Mouse (Mus musculus): Measurements from ENCODE around the gene Vps11. TPM values are rescaled to one million over a fixed set of nuclear protein-coding genes. Genes with fewer than 3 reads are reported as not detected.
"Not testable (repeated sequence)": the region's sequence is repeated elsewhere in the genome, so short reads cannot be mapped to it uniquely, and the experiment has no call there.

Gene Vps11
- polyA plus RNA-seq, 1 experiment from 2014 or later: 47.0 TPM

DNA sequence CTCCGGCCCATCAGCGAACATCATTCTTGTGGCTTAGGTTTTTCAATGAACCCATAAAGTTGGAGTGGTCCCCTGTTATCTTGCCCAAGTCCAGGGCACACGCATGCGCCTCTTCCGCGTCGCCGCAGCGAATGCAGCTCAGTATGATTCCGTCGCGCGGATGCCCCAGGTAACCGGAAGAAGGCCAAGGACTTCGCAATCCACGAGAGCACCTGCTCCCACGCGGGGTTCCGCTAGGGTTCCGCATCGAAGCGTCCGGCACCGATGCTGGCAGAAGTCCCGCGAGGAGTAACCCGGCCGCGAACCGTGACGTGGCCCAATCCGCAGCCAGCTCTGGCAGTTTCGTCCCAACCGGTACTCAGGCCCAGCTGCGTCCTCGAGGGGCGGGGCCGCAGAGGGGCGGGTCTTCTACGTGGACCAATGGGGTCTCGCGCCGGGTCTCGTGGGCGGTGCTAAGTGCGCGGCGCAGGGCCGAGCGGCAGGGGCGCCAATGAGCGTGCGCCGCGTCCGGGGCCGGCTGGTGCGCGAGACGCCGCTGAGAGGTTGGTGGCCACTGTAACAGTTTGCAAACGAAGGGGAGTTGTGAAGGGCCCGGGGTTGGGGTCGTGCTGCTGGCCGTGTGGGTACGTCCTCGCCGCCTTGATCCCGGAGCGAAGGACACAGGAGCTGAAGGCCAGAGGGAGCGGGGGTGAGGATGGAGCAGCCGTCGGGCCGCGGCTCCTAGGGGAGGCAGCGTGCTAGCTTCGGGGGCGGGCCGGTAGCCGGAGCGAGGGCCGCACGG lies 17.8 kb upstream of the Vps11 start, which contains the start of gene Hyou1:
Gene Hyou1, plus strand, starts transcription at position 437 of the 781 bp plus-strand sequence.
- WGBS: under 1% methylated on average over 82 of the region's 83 CpGs
- Histone ChIP-seq H3K9ac (replicated peaks; ENCODE audit: low read depth, low read length) (peak within 1 kb of the TSS; percentile 97), H3K4me2 (ENCODE audit: low read length) (peak within 1 kb of the TSS; percentile 98), H3K4me1 (replicated peaks; ENCODE audit: control insufficient read depth, insufficient read depth, low read length) (peaks cover 13% of the 10 kb centered on the region), H3K4me3 (replicated peaks; ENCODE audit: low read length) (peak within 1 kb of the TSS; percentile 93), H3K27me3 (replicated peaks; ENCODE audit: control insufficient read depth, insufficient read depth, low read length) (no peaks in the 10 kb centered on the region), H3K36me3 (ENCODE audit: control insufficient read depth, insufficient read depth) (peaks cover 13% of the 10 kb centered on the region), H3K27ac (ENCODE audit: low read length) (peak within 1 kb of the TSS; percentile 91), H3K9me3 (ENCODE audit: control insufficient read depth, low read length) (no peaks in the 10 kb centered on the region)
- peak; percentile 99 for ATAC-seq

DNA sequence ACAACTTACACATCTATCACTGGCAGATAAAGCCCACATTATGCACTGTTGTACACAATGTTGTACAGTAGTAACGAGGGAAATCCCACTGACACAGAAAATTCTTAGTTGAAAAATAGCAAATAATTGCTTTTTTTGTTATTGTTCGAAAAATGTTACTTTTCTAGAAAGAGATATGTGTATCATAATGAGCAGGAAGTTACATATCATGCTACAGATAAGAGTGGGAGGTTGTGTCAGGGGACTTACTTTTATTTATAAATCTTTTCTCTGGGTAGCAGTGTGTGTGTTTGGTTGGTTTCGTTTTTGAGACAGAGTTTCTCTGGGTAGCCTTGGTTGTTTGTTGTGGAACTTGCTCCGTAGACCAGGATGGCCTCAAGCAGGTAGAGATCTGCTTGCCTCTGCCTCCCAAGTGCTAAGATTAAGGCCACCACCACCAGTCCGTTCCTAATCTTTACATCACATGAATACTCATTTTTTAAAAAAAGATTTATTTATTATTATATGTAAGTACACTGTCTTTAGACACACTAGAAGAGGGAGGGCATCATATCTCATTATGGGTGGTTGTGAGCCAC lies 16.8 kb upstream of the Vps11 start:
- no peak for ATAC-seq
- no peak overlapping the region for H3K9ac ChIP-seq (replicated peaks; ENCODE audit: low read depth, low read length)
- no peak overlapping the region for H3K27ac ChIP-seq (ENCODE audit: low read length)
- peaks cover 13% of the 10 kb centered on the region for H3K36me3 ChIP-seq (ENCODE audit: control insufficient read depth, insufficient read depth)
- H3K9me3 ChIP-seq (ENCODE audit: control insufficient read depth, low read length): no peaks in the 10 kb centered on the region
- H3K4me1 ChIP-seq (replicated peaks; ENCODE audit: control insufficient read depth, insufficient read depth, low read length): peaks cover 13% of the 10 kb centered on the region
- peak overlapping the region; percentile 73 for H3K4me2 ChIP-seq (ENCODE audit: low read length)
- 92% methylated on average over 5 of the region's 5 CpGs for WGBS
- H3K27me3 ChIP-seq (replicated peaks; ENCODE audit: control insufficient read depth, insufficient read depth, low read length): no peaks in the 10 kb centered on the region
- H3K4me3 ChIP-seq (replicated peaks; ENCODE audit: low read length): peak overlapping the region; percentile 93

DNA sequence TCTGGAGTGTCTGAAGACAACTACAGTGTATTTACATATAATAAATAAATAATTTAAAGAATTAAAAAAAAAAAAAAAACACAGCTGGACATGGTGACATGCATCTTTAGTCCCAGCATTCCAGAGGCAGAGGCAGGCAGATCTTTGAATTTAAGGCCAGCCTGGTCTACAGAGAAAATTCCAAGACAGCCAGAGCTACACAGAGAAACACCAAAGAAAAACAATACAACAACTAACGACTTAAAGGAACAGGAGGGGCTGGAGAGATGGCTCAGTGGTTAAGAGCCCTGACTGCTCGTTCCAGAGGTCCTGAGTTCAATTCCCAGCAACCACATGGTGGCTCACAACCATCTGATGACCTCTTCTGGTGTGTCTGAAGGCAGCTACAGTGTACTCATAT lies 15.9 kb upstream of the Vps11 start:
- not testable (repeated sequence) for H3K9me3 ChIP-seq (ENCODE audit: control insufficient read depth, low read length); H3K27ac ChIP-seq (ENCODE audit: low read length); H3K4me3 ChIP-seq (replicated peaks; ENCODE audit: low read length); ATAC-seq; H3K4me2 ChIP-seq (ENCODE audit: low read length); H3K27me3 ChIP-seq (replicated peaks; ENCODE audit: control insufficient read depth, insufficient read depth, low read length); H3K36me3 ChIP-seq (ENCODE audit: control insufficient read depth, insufficient read depth); H3K9ac ChIP-seq (replicated peaks; ENCODE audit: low read depth, low read length)
- H3K4me1 ChIP-seq (replicated peaks; ENCODE audit: control insufficient read depth, insufficient read depth, low read length): peaks cover 13% of the 10 kb centered on the region
- WGBS: 79% methylated on average over 2 of the region's 2 CpGs

DNA sequence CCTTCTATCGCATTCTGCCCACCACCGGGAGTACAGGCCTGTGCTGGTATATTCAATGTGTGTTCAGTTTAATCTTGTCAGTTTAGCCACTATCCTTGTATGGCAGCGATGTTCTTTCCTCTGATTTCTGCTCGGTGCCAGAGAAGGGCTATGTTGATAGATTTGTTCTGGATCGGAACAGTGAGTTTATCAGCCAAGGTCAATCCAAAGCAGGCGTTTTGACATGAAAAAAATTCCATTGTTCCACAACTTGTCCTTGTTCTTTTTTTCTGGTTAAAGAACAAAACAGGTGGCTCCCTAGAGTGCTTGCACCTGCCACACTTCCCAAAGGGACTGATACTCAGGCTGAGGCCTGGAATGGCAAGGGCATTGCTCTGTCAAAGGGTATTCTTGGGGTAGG lies 14.7 kb upstream of the Vps11 start:
- Histone ChIP-seq H3K4me3 (replicated peaks; ENCODE audit: low read length) (no peak overlapping the region), H3K9ac (replicated peaks; ENCODE audit: low read depth, low read length) (no peak overlapping the region), H3K4me2 (ENCODE audit: low read length) (no peak overlapping the region), H3K27ac (ENCODE audit: low read length) (no peak overlapping the region), H3K4me1 (replicated peaks; ENCODE audit: control insufficient read depth, insufficient read depth, low read length) (peaks cover 13% of the 10 kb centered on the region), H3K27me3 (replicated peaks; ENCODE audit: control insufficient read depth, insufficient read depth, low read length) (no peaks in the 10 kb centered on the region), H3K9me3 (ENCODE audit: control insufficient read depth, low read length) (no peaks in the 10 kb centered on the region), H3K36me3 (ENCODE audit: control insufficient read depth, insufficient read depth) (no peaks in the 10 kb centered on the region)
- ATAC-seq: no peak
- 91% methylated on average over 6 of the region's 6 CpGs for WGBS

DNA sequence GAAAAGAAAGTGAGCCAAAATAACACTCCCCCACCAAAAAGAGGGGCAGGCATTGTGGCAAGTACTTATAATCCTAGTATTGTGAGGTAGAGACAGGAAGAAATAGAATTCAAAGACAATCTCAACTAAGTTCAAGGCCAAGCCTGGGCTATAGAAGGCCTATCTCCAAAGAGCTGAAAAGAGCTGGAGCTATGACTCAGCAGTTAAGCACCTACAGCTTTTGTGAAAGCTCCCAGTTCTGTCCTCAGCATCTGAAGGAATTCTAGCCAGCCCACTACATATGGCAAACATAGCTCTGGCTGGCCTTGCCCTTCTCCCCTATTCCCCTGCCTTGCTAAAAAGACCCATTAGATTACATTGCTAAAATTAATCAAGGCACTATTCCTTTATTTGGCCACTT lies 11.9 kb upstream of the Vps11 start:
- no peaks in the 10 kb centered on the region for H3K27me3 ChIP-seq (replicated peaks; ENCODE audit: control insufficient read depth, insufficient read depth, low read length)
- H3K9me3 ChIP-seq (ENCODE audit: control insufficient read depth, low read length): no peaks in the 10 kb centered on the region
- H3K36me3 ChIP-seq (ENCODE audit: control insufficient read depth, insufficient read depth): no peaks in the 10 kb centered on the region
- peaks cover 2% of the 10 kb centered on the region; the same call in 1 of the 2 replicates for H3K4me1 ChIP-seq (replicated peaks; ENCODE audit: control insufficient read depth, insufficient read depth, low read length)
- no peak for ATAC-seq
- no peak overlapping the region for H3K4me3 ChIP-seq (replicated peaks; ENCODE audit: low read length)
- no peak overlapping the region for H3K4me2 ChIP-seq (ENCODE audit: low read length)
- H3K27ac ChIP-seq (ENCODE audit: low read length): no peak overlapping the region
- no peak overlapping the region for H3K9ac ChIP-seq (replicated peaks; ENCODE audit: low read depth, low read length)

DNA sequence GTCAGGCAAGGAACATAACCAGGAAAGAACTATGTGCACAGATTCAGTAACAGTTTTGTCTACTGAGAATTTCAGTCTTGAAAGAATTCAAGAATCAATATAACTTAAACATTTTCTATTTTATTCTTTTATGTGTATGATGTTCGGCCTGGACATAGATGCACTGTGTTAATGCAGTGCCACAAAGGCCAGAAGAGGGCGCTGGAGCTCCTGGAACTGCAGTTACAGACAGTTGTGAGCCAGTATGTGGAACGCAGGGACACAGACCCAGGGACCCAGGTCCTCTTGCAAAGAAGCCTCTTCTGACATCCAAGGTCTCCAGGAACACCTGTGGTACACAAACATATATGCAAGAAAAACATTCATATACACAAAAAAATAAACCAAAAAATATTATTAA lies 3.0 kb upstream of the Vps11 start:
- Histone ChIP-seq H3K4me2 (ENCODE audit: low read length) (no peak overlapping the region), H3K9me3 (ENCODE audit: control insufficient read depth, low read length) (no peaks in the 10 kb centered on the region), H3K4me1 (replicated peaks; ENCODE audit: control insufficient read depth, insufficient read depth, low read length) (peaks cover 7% of the 10 kb centered on the region), H3K4me3 (replicated peaks; ENCODE audit: low read length) (no peak overlapping the region), H3K27ac (ENCODE audit: low read length) (no peak overlapping the region), H3K36me3 (ENCODE audit: control insufficient read depth, insufficient read depth) (no peaks in the 10 kb centered on the region; the same call in 1 of the 2 replicates), H3K27me3 (replicated peaks; ENCODE audit: control insufficient read depth, insufficient read depth, low read length) (no peaks in the 10 kb centered on the region), H3K9ac (replicated peaks; ENCODE audit: low read depth, low read length) (no peak overlapping the region)
- no peak for ATAC-seq
- 57% methylated on average over 3 of the region's 3 CpGs for WGBS

DNA sequence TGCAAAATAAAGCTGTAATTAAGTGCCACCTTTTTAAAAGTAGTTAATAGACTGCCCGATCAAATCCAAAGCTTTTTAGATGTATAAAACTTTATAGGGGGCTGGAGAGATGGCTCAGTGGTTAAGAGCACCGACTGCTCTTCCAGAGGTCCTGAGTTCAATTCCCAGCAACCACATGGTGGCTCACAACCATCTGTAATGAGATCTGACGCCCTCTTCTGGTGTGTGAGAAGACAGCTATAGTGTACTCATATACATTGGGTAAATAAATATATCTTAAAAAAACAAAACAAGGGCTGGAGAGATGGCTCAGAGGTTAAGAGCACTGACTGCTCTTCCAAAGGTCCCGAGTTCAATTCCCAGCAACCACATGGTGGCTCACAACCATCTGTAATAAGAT lies 461 bp upstream of the Vps11 start:
- peak; percentile 32 for ATAC-seq
- H3K4me1 ChIP-seq (replicated peaks; ENCODE audit: control insufficient read depth, insufficient read depth, low read length); H3K36me3 ChIP-seq (ENCODE audit: control insufficient read depth, insufficient read depth); H3K9me3 ChIP-seq (ENCODE audit: control insufficient read depth, low read length); H3K27me3 ChIP-seq (replicated peaks; ENCODE audit: control insufficient read depth, insufficient read depth, low read length): not testable (repeated sequence)
- WGBS: 50% methylated on average over 4 of the region's 4 CpGs
- peak overlapping the region; percentile 49; the same call in 1 of the 2 replicates for H3K9ac ChIP-seq (replicated peaks; ENCODE audit: low read depth, low read length)
- H3K4me3 ChIP-seq (replicated peaks; ENCODE audit: low read length): peak overlapping the region; percentile 76
- peak overlapping the region; percentile 78 for H3K27ac ChIP-seq (ENCODE audit: low read length)
- H3K4me2 ChIP-seq (ENCODE audit: low read length): peak overlapping the region; percentile 57

DNA sequence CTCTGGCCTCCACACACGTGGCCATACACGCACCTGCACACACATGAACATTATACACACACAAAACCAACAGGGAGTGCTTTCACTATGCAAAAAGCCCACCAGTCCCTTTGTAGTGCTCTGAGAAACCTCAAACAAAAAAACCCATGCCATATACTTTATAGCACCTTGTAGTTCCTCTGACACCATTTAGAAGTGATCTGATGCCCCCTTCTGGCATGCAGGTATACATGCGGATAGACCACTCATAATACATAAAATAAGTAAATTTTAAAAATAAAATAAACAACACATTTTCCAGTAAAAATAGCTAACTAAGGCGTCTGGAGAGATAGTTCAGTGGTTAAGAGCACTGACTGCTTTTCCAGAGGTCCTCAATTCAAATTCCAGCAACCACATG lies 4.3 kb downstream of the Vps11 start:
- WGBS: 67% methylated on average over 4 of the region's 4 CpGs

DNA sequence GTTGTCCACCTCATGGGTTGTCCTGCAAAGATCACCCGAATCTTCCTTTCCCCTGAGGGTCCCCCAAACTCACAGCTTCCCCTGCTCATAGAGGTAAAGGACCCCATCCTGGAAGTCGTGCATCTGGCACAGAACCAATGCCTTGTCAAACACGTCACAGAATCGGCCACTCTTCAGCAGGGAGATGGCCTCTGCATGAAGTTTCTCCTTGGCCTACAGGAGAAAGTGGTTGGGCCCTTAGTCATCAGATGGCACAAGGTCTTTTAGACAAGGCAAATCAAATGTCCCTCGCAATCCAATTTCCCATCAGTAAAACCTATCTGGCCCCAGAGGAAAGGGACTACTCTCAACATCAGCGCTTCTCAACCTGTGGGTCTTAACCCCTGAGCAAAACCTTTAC lies 8.3 kb downstream of the Vps11 start:
- ATAC-seq: no peak
- 96% methylated on average over 6 of the region's 6 CpGs for WGBS
- Histone ChIP-seq H3K9ac (replicated peaks; ENCODE audit: low read depth, low read length) (no peak overlapping the region), H3K36me3 (ENCODE audit: control insufficient read depth, insufficient read depth) (peaks cover 65% of the 10 kb centered on the region), H3K27ac (ENCODE audit: low read length) (no peak overlapping the region), H3K4me1 (replicated peaks; ENCODE audit: control insufficient read depth, insufficient read depth, low read length) (no peaks in the 10 kb centered on the region), H3K4me2 (ENCODE audit: low read length) (no peak overlapping the region), H3K9me3 (ENCODE audit: control insufficient read depth, low read length) (no peaks in the 10 kb centered on the region), H3K27me3 (replicated peaks; ENCODE audit: control insufficient read depth, insufficient read depth, low read length) (no peaks in the 10 kb centered on the region), H3K4me3 (replicated peaks; ENCODE audit: low read length) (no peak overlapping the region)

More for the DNA sequence above, 4.3 kb downstream of the Vps11 start:
- Histone ChIP-seq H3K4me2 (ENCODE audit: low read length) (no peak overlapping the region), H3K4me1 (replicated peaks; ENCODE audit: control insufficient read depth, insufficient read depth, low read length) (peaks cover 7% of the 10 kb centered on the region), H3K36me3 (ENCODE audit: control insufficient read depth, insufficient read depth) (peaks cover 42% of the 10 kb centered on the region), H3K9ac (replicated peaks; ENCODE audit: low read depth, low read length) (no peak overlapping the region), H3K27me3 (replicated peaks; ENCODE audit: control insufficient read depth, insufficient read depth, low read length) (no peaks in the 10 kb centered on the region), H3K9me3 (ENCODE audit: control insufficient read depth, low read length) (no peaks in the 10 kb centered on the region), H3K4me3 (replicated peaks; ENCODE audit: low read length) (no peak overlapping the region), H3K27ac (ENCODE audit: low read length) (no peak overlapping the region)
- no peak for ATAC-seq
